ENCODE assay signal across 8 mouse cellular contexts in the genomic region with DNA sequence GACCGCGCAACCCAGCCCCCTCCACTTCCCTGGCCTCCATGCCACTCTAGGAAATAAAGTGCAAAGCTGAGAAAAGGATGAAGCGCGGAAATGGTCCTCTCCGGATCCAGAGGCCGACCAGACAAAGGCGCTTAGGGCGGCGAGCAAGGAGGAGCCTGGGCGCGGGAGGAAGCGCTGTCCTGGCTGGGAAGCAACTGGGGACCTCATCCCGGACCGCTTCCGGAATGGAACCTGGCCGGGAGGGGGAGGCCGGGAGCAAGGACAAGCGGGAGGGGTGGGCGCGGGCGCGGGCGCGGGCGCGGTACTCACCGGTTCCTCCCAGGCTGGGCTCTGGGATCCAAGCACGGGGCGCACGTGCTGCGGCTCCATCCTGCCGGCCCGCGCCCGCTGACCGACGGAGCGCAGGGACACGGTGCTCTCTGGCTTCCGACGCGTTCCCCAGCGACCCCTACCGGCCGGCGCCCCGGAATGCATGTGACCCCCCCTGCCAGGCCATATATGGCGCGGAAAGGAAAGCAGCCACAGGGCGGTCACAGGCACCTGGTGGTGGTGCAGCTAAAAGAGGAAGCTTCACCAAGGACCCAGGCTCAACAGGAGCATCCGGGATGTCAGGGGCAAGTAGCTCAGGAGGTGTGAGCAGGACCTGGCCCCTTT. TPM values are rescaled to one million over a fixed set of nuclear protein-coding genes. Genes with fewer than 3 reads are reported as not detected.
DNase-seq lines count a peak whose midpoint lies in the region; ATAC-seq lines count a peak whose summit lies in the region.
"Not testable (repeated sequence)": the region's sequence is repeated elsewhere in the genome, so short reads cannot be mapped to it uniquely, and the experiment has no call there.

A gene (minus strand): TSS at position 394 of the 654 bp plus-strand sequence.

- intact Hi-C loops in left cerebral cortex, postnatal 10 days (cut with DNase I), result not testable (repeated sequence)

- H3K9ac ChIP-seq in embryonic facial prominence, embryonic 11.5 days (replicated peaks; ENCODE audit: low read length), result peak within 1 kb of the TSS; percentile 32
- not testable (repeated sequence) for H3K9ac ChIP-seq in intestine, embryonic 14.5 days (ENCODE audit: low read length)

- not testable (repeated sequence) for H3K4me2 ChIP-seq in embryonic facial prominence, embryonic 11.5 days (ENCODE audit: low read depth, low read length)
- H3K4me2 ChIP-seq in intestine, embryonic 14.5 days (ENCODE audit: low read length), result peak within 1 kb of the TSS; percentile 43

- WGBS in embryonic facial prominence, embryonic 11.5 days, result under 1% methylated on average over 42 of the region's 51 CpGs
- under 1% methylated on average over 26 of the region's 51 CpGs for WGBS in intestine, embryonic 14.5 days

- DNase-seq in adrenal gland, adult 8-10 months, result peak; percentile 1
- DNase-seq in embryonic facial prominence, embryonic 11.5 days (ENCODE audit: low spot score), result peak; percentile 81
- DNase-seq in heart, adult 18-20 months, result peak; percentile 37 to 42
- DNase-seq in intestine, embryonic 14.5 days (ENCODE audit: low spot score), result peak; percentile 90
- peak; percentile 11 to 56 for DNase-seq in left cerebral cortex, postnatal 10 days (ENCODE audit: extremely low spot score in 1 of 2, low spot score in 2 of 2)
- peak; percentile 59 to 67 for DNase-seq in lung, postnatal 4 days
- peak; percentile 27 to 34 for DNase-seq in right cerebral cortex, adult 2 months (ENCODE audit: low spot score in 2 of 2)
- DNase-seq in urinary bladder, postnatal 10 days (ENCODE audit: low spot score), result peak; percentile 14

- H3K27me3 ChIP-seq in embryonic facial prominence, embryonic 11.5 days (ENCODE audit: control insufficient read depth, insufficient read depth, low read length); intestine, embryonic 14.5 days (replicated peaks; ENCODE audit: control insufficient read depth, insufficient read depth, low read length): not testable (repeated sequence)

- not testable (repeated sequence) for H3K4me1 ChIP-seq in embryonic facial prominence, embryonic 11.5 days (ENCODE audit: control insufficient read depth, insufficient read depth, low read length); intestine, embryonic 14.5 days (replicated peaks; ENCODE audit: control insufficient read depth, insufficient read depth, low read length)

- peak within 1 kb of the TSS; percentile 30 for H3K4me3 ChIP-seq in embryonic facial prominence, embryonic 11.5 days (ENCODE audit: low read depth, low read length)
- H3K4me3 ChIP-seq in intestine, embryonic 14.5 days (ENCODE audit: low read depth, low read length), result peak within 1 kb of the TSS; percentile 28

- not testable (repeated sequence) for H3K9me3 ChIP-seq in embryonic facial prominence, embryonic 11.5 days (replicated peaks; ENCODE audit: control insufficient read depth, low read length); intestine, embryonic 14.5 days (ENCODE audit: control insufficient read depth, low read length)

- H3K36me3 ChIP-seq in embryonic facial prominence, embryonic 11.5 days (replicated peaks; ENCODE audit: control insufficient read depth, insufficient read depth, low read depth, low read length); intestine, embryonic 14.5 days (ENCODE audit: control insufficient read depth, insufficient read depth, low read length): not testable (repeated sequence)

- ATAC-seq in embryonic facial prominence, embryonic 11.5 days (replicated peaks; ENCODE audit: insufficient number of reproducible peaks, low FRiP score, low TSS enrichment, low read depth), result peak; percentile 88; the same call in 1 of the 2 replicates
- peak; percentile 94 for ATAC-seq in intestine, embryonic 14.5 days (replicated peaks; ENCODE audit: low FRiP score, low TSS enrichment, low read depth)

- not testable (repeated sequence) for H3K27ac ChIP-seq in embryonic facial prominence, embryonic 11.5 days (replicated peaks; ENCODE audit: low read depth, low read length); intestine, embryonic 14.5 days (ENCODE audit: low read depth)

RNA-seq across cellular contexts. Expression of the gene that starts here (rescaled TPM):
- under 1 TPM in 2 of 4 experiments, not detected in 2; 0.43 to 0.48 TPM for total RNA-seq in adrenal gland, adult 8-10 months (2022)
- 2.8 and 4.3 TPM in 2 replicates for polyA plus RNA-seq in embryonic facial prominence, embryonic 11.5 days (2014; fragmentation: Nextera tagmentation; extraction: Ambion mirVana)
- total RNA-seq in heart, adult 18-20 months (2021), result not detected
- 2.7 and 3.3 TPM in 2 replicates for polyA plus RNA-seq in intestine, embryonic 14.5 days (2014; fragmentation: Nextera tagmentation; extraction: Ambion mirVana)
- 1 to 10 TPM; 2.7 TPM for total RNA-seq in left cerebral cortex, postnatal 10 days (2021)

Comparison
In these comparisons a context has a peak if more than half of its experiments do, and no peak if none do; other contexts are left out.
1. Peak in DNase-seq in adrenal gland, adult 8-10 months; RNA of the gene not detected or under 1 TPM.
2. Peak in DNase-seq in heart, adult 18-20 months; RNA of the gene not detected or under 1 TPM.
3. DNase-seq: peak in every context shown above with its lines; median percentile 90 in intestine, embryonic 14.5 days; 81 in embryonic facial prominence, embryonic 11.5 days; 63 in lung, postnatal 4 days; 40 in heart, adult 18-20 months; 34 in left cerebral cortex, postnatal 10 days; 30 in right cerebral cortex, adult 2 months; 14 in urinary bladder, postnatal 10 days; 1 in adrenal gland, adult 8-10 months.